Mouse (Mus musculus) MEL (cell line): ENCODE measurements around the gene Med13l.
"Not testable (repeated sequence)": the region's sequence is repeated elsewhere in the genome, so short reads cannot be mapped to it uniquely, and the experiment has no call there.

Experiments used
- CTCF ChIP-seq, 3 experiments: IDR thresholded peaks in 2 of 3; conservative IDR thresholded peaks in 1 of 3; 2 replicates each; pipeline ENCODE4 v1.5.1; 2011 to 2012; ENCODE audit warnings: low read length in 3 of 3, low read depth in 2 of 3, mild to moderate bottlenecking in 2 of 3, improper control_type of control experiment in 1 of 3, inconsistent platforms in 1 of 3, mixed read lengths in 1 of 3, moderate library complexity in 1 of 3; ENCODE audit not compliant: control insufficient read depth in 1 of 3, insufficient read depth in 1 of 3, poor library complexity in 1 of 3, severe bottlenecking in 1 of 3
- EP300 ChIP-seq, 2 experiments: IDR thresholded peaks; 2 replicates each; pipeline ENCODE4 v1.6.1; 2011; ENCODE audit warnings: improper control_type of control experiment in 2 of 2, low read length in 2 of 2, low read depth in 1 of 2, mild to moderate bottlenecking in 1 of 2
- UBTF ChIP-seq: IDR thresholded peaks from 2 replicates; pipeline ENCODE4 v1.6.1; 2012; ENCODE audit warnings: low read depth, mild to moderate bottlenecking, inconsistent platforms, low read length, improper control_type of control experiment, moderate library complexity, borderline replicate concordance; ENCODE audit not compliant: insufficient read depth
- ZMIZ1 ChIP-seq: IDR thresholded peaks from 2 replicates; pipeline ENCODE4 v1.6.1; 2012; ENCODE audit warnings: low read depth, mild to moderate bottlenecking, inconsistent platforms, low read length, improper control_type of control experiment, moderate library complexity

DNA sequence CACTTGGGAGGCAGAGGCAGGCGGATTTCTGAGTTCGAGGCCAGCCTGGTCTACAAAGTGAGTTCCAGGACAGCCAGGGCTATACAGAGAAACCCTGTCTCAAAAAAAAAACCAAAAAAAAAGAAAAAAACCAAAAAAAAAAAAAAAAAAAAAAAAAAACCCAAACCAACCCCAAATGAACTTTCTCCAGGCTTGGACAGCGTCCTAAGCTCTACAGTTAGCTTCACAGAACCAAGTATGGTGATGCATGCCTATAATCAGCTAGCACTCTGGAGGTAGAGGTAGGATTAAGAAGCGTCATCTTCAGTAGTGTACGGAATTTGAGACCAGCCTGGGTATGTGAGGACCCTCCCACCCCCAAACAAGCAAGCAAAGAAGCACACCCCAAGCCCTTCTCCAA lies 92.6 kb downstream of the Med13l start:
- not testable (repeated sequence) for TF ChIP-seq ZMIZ1; CTCF (IDR thresholded peaks at IDR 0.05 in 2 of 3, conservative IDR thresholded peaks at IDR 0.05 in 1 of 3; ENCODE audit: control insufficient read depth in 1 of 3, insufficient read depth in 1 of 3, low read depth in 2 of 3, low read length in 3 of 3, poor library complexity in 1 of 3, severe bottlenecking in 1 of 3); UBTF; EP300 (IDR thresholded peaks at IDR 0.05; ENCODE audit: low read depth in 1 of 2, low read length in 2 of 2)
